Mouse (Mus musculus) limb, embryonic 10.5 days (tissue): Measurements from ENCODE around the gene Cdca7l. TPM values are rescaled to one million over a fixed set of nuclear protein-coding genes. Genes with fewer than 3 reads are reported as not detected.
A peak's percentile ranks its signal among the peaks of the same experiment; 100 is the strongest.

Source experiments
- DNase-seq: peaks from one replicate; pipeline ENCODE4 v3.0.0-alpha.2; 2017; ENCODE audit warnings: low spot score
- H3K27ac ChIP-seq: fragments of 300-500 bp; sonication (generic); 2 replicates; pipeline ENCODE4 v1.5.1; 2016; ENCODE audit warnings: mild to moderate bottlenecking
- H3K27me3 ChIP-seq: fragments of 300-500 bp; sonication (generic); 2 replicates; pipeline ENCODE4 v1.6.1; 2016; ENCODE audit warnings: low read depth, mild to moderate bottlenecking; ENCODE audit not compliant: poor library complexity, severe bottlenecking
- H3K36me3 ChIP-seq: fragments of 300-500 bp; sonication (generic); 2 replicates; pipeline ENCODE4 v1.6.1; 2016; ENCODE audit warnings: mild to moderate bottlenecking, moderate library complexity
- H3K4me1 ChIP-seq: fragments of 300-500 bp; sonication (generic); 2 replicates; pipeline ENCODE4 v1.6.1; 2016
- H3K4me3 ChIP-seq: fragments of 300-500 bp; sonication (generic); 2 replicates; pipeline ENCODE4 v1.5.1; 2016; ENCODE audit warnings: mild to moderate bottlenecking, moderate library complexity
- H3K9me3 ChIP-seq: fragments of 300-500 bp; sonication (generic); replicated peaks from 2 replicates; pipeline ENCODE4 v1.6.1; 2016; ENCODE audit warnings: mild to moderate bottlenecking
- WGBS: fragments of 180-500 bp; shearing (Covaris S2); methylation state at CpG from one replicate; pipeline ENCODE4 v1.1.7; 2016; 5-methylcytosine and 5-hydroxymethylcytosine counted together
- polyA plus RNA-seq: library from polyadenylated mRNA; unstranded; fragments of >200 nt; fragmentation: Nextera tagmentation; extraction: Ambion mirVana; gene quantifications from 2 replicates; pipeline ENCODE4 v1.2.1, GENCODE M21; 2016

The Cdca7l gene
- polyA plus RNA-seq, 1 experiment from 2014 or later, result 54.8 TPM

- Histone ChIP-seq H3K9me3 (no peaks in the 10 kb centered on the region), H3K4me1 (peaks cover 27% of the 10 kb centered on the region), H3K27me3 (no peaks in the 10 kb centered on the region), H3K36me3 (peaks cover 16% of the 10 kb centered on the region; the same call in 1 of the 2 replicates), H3K4me3 (no peak overlapping the region), H3K27ac (no peak overlapping the region)
- WGBS, result 94% methylated on average over 6 of the region's 6 CpGs
- DNase-seq, result no peak
These were observed 44.5 kb downstream of the Cdca7l start for GRCm38 (mm10) chr12:117848621-117849020.

- Histone ChIP-seq H3K4me1 (peaks cover 12% of the 10 kb centered on the region; the same call in 1 of the 2 replicates), H3K9me3 (no peaks in the 10 kb centered on the region), H3K4me3 (no peak overlapping the region), H3K27ac (no peak overlapping the region), H3K27me3 (no peaks in the 10 kb centered on the region), H3K36me3 (peaks cover 16% of the 10 kb centered on the region; the same call in 1 of the 2 replicates)
- DNase-seq, result no peak
- WGBS, result 63% methylated on average over 10 of the region's 10 CpGs
These were observed 46.4 kb downstream of the Cdca7l start for GRCm38 (mm10) chr12:117850472-117850871.

GRCm38 (mm10) chr12:117853316-117853715 lies 49.2 kb downstream of the Cdca7l start:
- peak; percentile 65 for DNase-seq
- Histone ChIP-seq H3K4me3 (no peak overlapping the region), H3K36me3 (peaks cover 10% of the 10 kb centered on the region; the same call in 1 of the 2 replicates), H3K9me3 (no peaks in the 10 kb centered on the region), H3K27ac (no peak overlapping the region), H3K27me3 (no peaks in the 10 kb centered on the region), H3K4me1 (0 out of 2 replicates have a peak, but pooled peaks cover 4% of the 10 kb centered on the region)
- 34% methylated on average over 6 of the region's 6 CpGs for WGBS

GRCm38 (mm10) chr12:117857023-117857422 lies 52.9 kb downstream of the Cdca7l start:
- Histone ChIP-seq H3K27me3 (no peaks in the 10 kb centered on the region), H3K4me3 (no peak overlapping the region), H3K9me3 (no peaks in the 10 kb centered on the region), H3K36me3 (0 out of 2 replicates have a peak, but pooled peaks cover 3% of the 10 kb centered on the region), H3K4me1 (no peaks in the 10 kb centered on the region), H3K27ac (no peak overlapping the region)
- no peak for DNase-seq
- WGBS, result 89% methylated on average over 9 of the region's 9 CpGs

- no peaks in the 10 kb centered on the region for H3K27me3 ChIP-seq
- H3K4me1 ChIP-seq, result peaks cover 4% of the 10 kb centered on the region; the same call in 1 of the 2 replicates
- DNase-seq, result no peak
- H3K9me3 ChIP-seq, result no peaks in the 10 kb centered on the region
- WGBS, result 95% methylated on average over 6 of the region's 6 CpGs
- H3K27ac ChIP-seq, result no peak overlapping the region
- H3K36me3 ChIP-seq, result 0 out of 2 replicates have a peak, but pooled peaks cover 3% of the 10 kb centered on the region
- H3K4me3 ChIP-seq, result no peak overlapping the region
These were observed 53.8 kb downstream of the Cdca7l start for GRCm38 (mm10) chr12:117857884-117858283.

GRCm38 (mm10) chr12:117860840-117861239 lies 56.8 kb downstream of the Cdca7l start:
- DNase-seq, result no peak
- no peak overlapping the region for H3K4me3 ChIP-seq
- 84% methylated on average over 7 of the region's 7 CpGs for WGBS
- H3K36me3 ChIP-seq, result peaks cover 18% of the 10 kb centered on the region
- H3K27me3 ChIP-seq, result no peaks in the 10 kb centered on the region
- no peak overlapping the region for H3K27ac ChIP-seq
- H3K4me1 ChIP-seq, result peaks cover 12% of the 10 kb centered on the region
- H3K9me3 ChIP-seq, result no peaks in the 10 kb centered on the region

GRCm38 (mm10) chr12:117861249-117861648 lies 57.2 kb downstream of the Cdca7l start:
- Histone ChIP-seq H3K9me3 (no peaks in the 10 kb centered on the region), H3K36me3 (peaks cover 22% of the 10 kb centered on the region), H3K27ac (no peak overlapping the region), H3K4me3 (no peak overlapping the region), H3K4me1 (peaks cover 12% of the 10 kb centered on the region), H3K27me3 (no peaks in the 10 kb centered on the region)
- no peak for DNase-seq
- 79% methylated on average over 3 of the region's 3 CpGs for WGBS

- H3K27ac ChIP-seq, result 0 out of 2 replicates have a peak overlapping the region, but pooled peaks have one; percentile 0
- no peaks in the 10 kb centered on the region for H3K27me3 ChIP-seq
- 83% methylated on average over 5 of the region's 5 CpGs for WGBS
- peaks cover 36% of the 10 kb centered on the region for H3K36me3 ChIP-seq
- no peak overlapping the region for H3K4me3 ChIP-seq
- no peaks in the 10 kb centered on the region for H3K9me3 ChIP-seq
- peaks cover 12% of the 10 kb centered on the region for H3K4me1 ChIP-seq
- no peak for DNase-seq
These were observed 58.6 kb downstream of the Cdca7l start for GRCm38 (mm10) chr12:117862655-117863054.

GRCm38 (mm10) chr12:117867708-117868564 lies 63.8 kb downstream of the Cdca7l start:
- 93% methylated on average over 4 of the region's 4 CpGs for WGBS
- Histone ChIP-seq H3K36me3 (peaks cover 85% of the 10 kb centered on the region), H3K4me1 (peaks cover 8% of the 10 kb centered on the region)

GRCm38 (mm10) chr12:117872265-117872664 lies 68.2 kb downstream of the Cdca7l start:
- no peaks in the 10 kb centered on the region for H3K4me1 ChIP-seq
- WGBS, result 91% methylated on average over 5 of the region's 5 CpGs
- H3K27me3 ChIP-seq, result no peaks in the 10 kb centered on the region
- no peak for DNase-seq
- peaks cover 99% of the 10 kb centered on the region for H3K36me3 ChIP-seq
- 0 out of 2 replicates have a peak, but pooled peaks cover 4% of the 10 kb centered on the region for H3K9me3 ChIP-seq
- no peak overlapping the region for H3K27ac ChIP-seq
- no peak overlapping the region for H3K4me3 ChIP-seq

More at GRCm38 (mm10) chr12:117867708-117868564, 63.8 kb downstream of the Cdca7l start:
- Histone ChIP-seq H3K4me3 (no peak overlapping the region), H3K27me3 (no peaks in the 10 kb centered on the region), H3K27ac (no peak overlapping the region), H3K9me3 (0 out of 2 replicates have a peak, but pooled peaks cover 4% of the 10 kb centered on the region)
- no peak for DNase-seq

- Histone ChIP-seq H3K4me1 (no peaks in the 10 kb centered on the region), H3K36me3 (peaks cover 97% of the 10 kb centered on the region), H3K9me3 (no peaks in the 10 kb centered on the region), H3K27me3 (no peaks in the 10 kb centered on the region), H3K4me3 (no peak overlapping the region), H3K27ac (no peak overlapping the region)
- no peak for DNase-seq
- 96% methylated on average over 13 of the region's 13 CpGs for WGBS
These were observed 74.3 kb downstream of the Cdca7l start for GRCm38 (mm10) chr12:117878341-117878740.

- no peaks in the 10 kb centered on the region for H3K9me3 ChIP-seq
- WGBS, result 87% methylated on average over 2 of the region's 2 CpGs
- H3K4me1 ChIP-seq, result no peaks in the 10 kb centered on the region
- DNase-seq, result no peak
- peaks cover 35% of the 10 kb centered on the region for H3K36me3 ChIP-seq
- H3K4me3 ChIP-seq, result no peak overlapping the region
- no peak overlapping the region for H3K27ac ChIP-seq
- H3K27me3 ChIP-seq, result no peaks in the 10 kb centered on the region
These were observed 80.5 kb downstream of the Cdca7l start for GRCm38 (mm10) chr12:117884627-117885026.

GRCm38 (mm10) chr12:117887422-117887821 lies 83.3 kb downstream of the Cdca7l start:
- Histone ChIP-seq H3K4me1 (no peaks in the 10 kb centered on the region), H3K4me3 (no peak overlapping the region), H3K27me3 (no peaks in the 10 kb centered on the region), H3K27ac (no peak overlapping the region), H3K36me3 (peaks cover 8% of the 10 kb centered on the region), H3K9me3 (no peaks in the 10 kb centered on the region)
- DNase-seq, result no peak
- WGBS, result 88% methylated on average over 3 of the region's 3 CpGs
